Mouse (Mus musculus): Measurements from ENCODE around the gene Hist2h2bb.

DNA sequence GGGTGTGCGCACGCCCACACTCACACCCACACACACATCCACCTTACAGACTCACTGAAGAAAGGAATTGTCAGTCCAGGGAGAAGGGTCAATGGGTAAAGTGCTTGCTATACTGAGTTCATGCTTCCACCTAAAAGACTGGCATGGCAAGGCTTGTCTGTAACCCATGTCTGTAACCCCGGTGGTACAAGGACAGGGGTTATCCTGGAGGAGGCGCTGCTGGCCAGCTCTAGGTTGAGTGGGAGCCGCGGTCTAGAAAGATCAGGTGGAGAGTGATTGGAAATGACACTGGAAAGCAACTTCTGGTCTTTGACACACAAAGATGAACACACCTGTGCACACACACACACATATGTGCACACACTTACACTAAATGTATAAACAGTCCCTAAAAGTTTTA lies 11.1 kb downstream of the Hist2h2bb start:
- no peak for TF ChIP-seq POLR2A (IDR thresholded peaks at IDR 0.05; ENCODE audit: insufficient read depth, low read depth, low read length)
- no peak for TF ChIP-seq CTCF (IDR thresholded peaks at IDR 0.05)
- TF ChIP-seq EP300 (IDR thresholded peaks at IDR 0.05; ENCODE audit: insufficient read depth, low read depth, low read length): no peak

All from heart, adult 2 months (tissue).